Mouse (Mus musculus) frontal cortex, postnatal 25 days (tissue): ENCODE measurements around the gene Eps8l2.
A peak's percentile ranks its signal among the peaks of the same experiment; 100 is the strongest.
"Not testable (repeated sequence)": the region's sequence is repeated elsewhere in the genome, so short reads cannot be mapped to it uniquely, and the experiment has no call there.

Experiments
- DNase-seq, 2 experiments: peaks; one replicate each; pipeline ENCODE4 v3.0.0; 2022; ENCODE audit warnings: low spot score in 2 of 2

The Eps8l2 gene

GRCm38 (mm10) chr7:141407670-141408069, 69.0 kb downstream of the Eps8l2 start:
- DNase-seq: not testable (repeated sequence)

- peak; percentile 72 to 80 for DNase-seq
Observed at GRCm38 (mm10) chr7:141408833-141409232, 70.2 kb downstream of the Eps8l2 start.

- DNase-seq: no peak
Observed at GRCm38 (mm10) chr7:141410631-141411030, 72.0 kb downstream of the Eps8l2 start.

GRCm38 (mm10) chr7:141411667-141412066, 73.0 kb downstream of the Eps8l2 start:
- DNase-seq: no peak
